Mouse (Mus musculus) hindbrain, embryonic 16.5 days (tissue): ENCODE data around the gene Lrwd1. TPM values are rescaled to one million over a fixed set of nuclear protein-coding genes. Genes with fewer than 3 reads are reported as not detected.

Experiments used
- ATAC-seq: fragments of 200-750 bp; cut with Nextera tagmentation; 2 replicates; pipeline ENCODE4 v1.8.0; 2017; ENCODE audit warnings: moderate TSS enrichment, moderate library complexity
- H3K27ac ChIP-seq: fragments of 300-500 bp; sonication (generic); 2 replicates; pipeline ENCODE4 v1.5.1; 2014; ENCODE audit warnings: low read depth, mild to moderate bottlenecking, control low read depth, low read length, moderate library complexity
- H3K27me3 ChIP-seq: fragments of 300-500 bp; sonication (generic); replicated peaks from 2 replicates; pipeline ENCODE4 v1.6.1; 2014; ENCODE audit warnings: low read length; ENCODE audit not compliant: control insufficient read depth, insufficient read depth
- H3K36me3 ChIP-seq: fragments of 300-500 bp; sonication (generic); 2 replicates; pipeline ENCODE4 v1.6.1; 2014; ENCODE audit warnings: mild to moderate bottlenecking, low read length, moderate library complexity, mixed read lengths; ENCODE audit not compliant: control insufficient read depth, insufficient read depth
- H3K4me1 ChIP-seq: fragments of 300-500 bp; sonication (generic); 2 replicates; pipeline ENCODE4 v1.6.1; 2014; ENCODE audit warnings: low read depth, low read length; ENCODE audit not compliant: control insufficient read depth, insufficient read depth
- H3K4me2 ChIP-seq: fragments of 300-500 bp; sonication (generic); 2 replicates; pipeline ENCODE4 v1.6.1; 2014; ENCODE audit warnings: mild to moderate bottlenecking, low read length, control low read depth, moderate library complexity
- H3K4me3 ChIP-seq: fragments of 300-500 bp; sonication (generic); 2 replicates; pipeline ENCODE4 v1.5.1; 2014; ENCODE audit warnings: mild to moderate bottlenecking, low read length, control low read depth, moderate library complexity
- H3K9ac ChIP-seq: fragments of 300-500 bp; sonication (generic); 2 replicates; pipeline ENCODE4 v1.6.1; 2014; ENCODE audit warnings: low read depth, mild to moderate bottlenecking, control low read depth, low read length, moderate library complexity
- H3K9me3 ChIP-seq: fragments of 300-500 bp; sonication (generic); 2 replicates; pipeline ENCODE4 v1.6.1; 2014; ENCODE audit warnings: mild to moderate bottlenecking, low read length, moderate library complexity; ENCODE audit not compliant: control insufficient read depth
- WGBS: fragments of 180-500 bp; shearing (Covaris S2); extraction: QIAGEN DNeasy Blood & Tissue Kit; methylation state at CpG from one replicate; pipeline ENCODE4 v1.1.7; 2014; 5-methylcytosine and 5-hydroxymethylcytosine counted together
- microRNA-seq: library from miRNA; unstranded; fragments of <30 nt; microRNA quantifications from one replicate; pipeline ENCODE4, GENCODE M21; 2017
- polyA plus RNA-seq: library from polyadenylated mRNA; unstranded; fragments of >200 nt; fragmentation: Nextera tagmentation; extraction: Ambion mirVana; gene quantifications from 2 replicates; pipeline ENCODE4 v1.2.1, GENCODE M21; 2015

Lrwd1 gene
- polyA plus RNA-seq, 1 experiment from 2014 or later = 25.2 TPM

DNA sequence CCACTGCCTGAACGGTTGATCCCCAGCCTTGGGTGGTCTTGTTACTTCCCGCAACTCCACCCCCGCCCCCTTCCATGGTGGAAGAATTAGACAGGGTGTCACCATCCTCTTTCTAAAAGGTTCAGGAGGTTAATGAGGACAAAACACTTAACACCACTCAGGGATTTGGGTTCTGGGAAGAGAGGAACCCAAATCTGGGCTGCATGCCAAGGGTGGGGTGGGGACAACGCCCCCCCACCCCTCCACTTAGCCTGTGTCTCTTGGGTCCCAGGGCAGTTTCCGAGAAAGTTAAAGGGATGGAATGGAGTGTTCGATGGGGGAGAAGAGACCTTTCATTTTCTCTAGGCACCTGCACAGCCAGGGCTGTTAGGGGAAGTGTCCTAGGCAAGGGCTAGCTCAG, 62.8 kb downstream of the Lrwd1 start:
- H3K36me3 ChIP-seq = no peaks in the 10 kb centered on the region
- H3K9me3 ChIP-seq = no peaks in the 10 kb centered on the region
- 61% methylated on average over 6 of the region's 6 CpGs for WGBS
- no peak overlapping the region for H3K9ac ChIP-seq
- no peak overlapping the region for H3K27ac ChIP-seq
- ATAC-seq = no peak
- H3K4me2 ChIP-seq = no peak overlapping the region
- no peaks in the 10 kb centered on the region; the same call in 1 of the 2 replicates for H3K27me3 ChIP-seq
- no peak overlapping the region for H3K4me3 ChIP-seq
- H3K4me1 ChIP-seq = no peaks in the 10 kb centered on the region

Small RNAs within 50 kb of the gene (microRNA-seq; reads per million reads assigned to microRNA genes)
- gene Mir7035 = 1.5 reads per million

Other genes with a start within 250 kb of the Lrwd1 start
- gene Hspb1, start 248.2 kb downstream of the Lrwd1 start, polyA plus RNA-seq = 15.6 and 29.6 TPM in 2 replicates
- 996 and 1,023 TPM in 2 replicates for gene Ywhag, start 201.5 kb downstream of the Lrwd1 start, polyA plus RNA-seq
- gene Ssc4d, start 161.5 kb downstream of the Lrwd1 start, polyA plus RNA-seq = 2.9 and 3.4 TPM in 2 replicates
- 0.15 TPM in 1 of 2 replicates, not detected in the other for gene Zp3, start 156.0 kb downstream of the Lrwd1 start, polyA plus RNA-seq
- gene Dtx2, start 141.3 kb downstream of the Lrwd1 start, polyA plus RNA-seq = 22.9 and 28.6 TPM in 2 replicates
- 0.04 TPM in 1 of 2 replicates, not detected in the other for gene Upk3b, start 97.6 kb downstream of the Lrwd1 start, polyA plus RNA-seq
- gene Upk3bl, start 81.6 kb downstream of the Lrwd1 start, polyA plus RNA-seq = 0.25 TPM in 1 of 2 replicates, not detected in the other
- gene Rasa4, start 52.2 kb downstream of the Lrwd1 start, polyA plus RNA-seq = 22.2 and 25.0 TPM in 2 replicates
- 198 and 210 TPM in 2 replicates for gene Polr2j, start 19.4 kb downstream of the Lrwd1 start, polyA plus RNA-seq
- gene Alkbh4, start 72 bp upstream of the Lrwd1 start, polyA plus RNA-seq = 20.4 and 22.7 TPM in 2 replicates
- 50.1 and 51.0 TPM in 2 replicates for gene Orai2, start 34.6 kb upstream of the Lrwd1 start, polyA plus RNA-seq
- 63.1 and 67.2 TPM in 2 replicates for gene Prkrip1, start 62.9 kb upstream of the Lrwd1 start, polyA plus RNA-seq
- 19.4 and 24.9 TPM in 2 replicates for gene Sh2b2, start 110.5 kb upstream of the Lrwd1 start, polyA plus RNA-seq